Mouse (Mus musculus) embryonic facial prominence, embryonic 10.5 days (tissue): ENCODE data around the gene Akap10. TPM values are rescaled to one million over a fixed set of nuclear protein-coding genes. Genes with fewer than 3 reads are reported as not detected.
A peak's percentile ranks its signal among the peaks of the same experiment; 100 is the strongest.

Experiments
- DNase-seq: peaks from one replicate; pipeline ENCODE4 v3.0.0-alpha.2; 2017; ENCODE audit warnings: low spot score
- H3K27ac ChIP-seq: fragments of 300-500 bp; sonication (generic); replicated peaks from 2 replicates; pipeline ENCODE4 v1.5.1; 2016; ENCODE audit warnings: mild to moderate bottlenecking
- H3K27me3 ChIP-seq: fragments of 300-500 bp; sonication (generic); replicated peaks from 2 replicates; pipeline ENCODE4 v1.6.1; 2016; ENCODE audit warnings: low read depth, mild to moderate bottlenecking; ENCODE audit not compliant: poor library complexity, severe bottlenecking
- H3K36me3 ChIP-seq: fragments of 300-500 bp; sonication (generic); replicated peaks from 2 replicates; pipeline ENCODE4 v1.6.1; 2016; ENCODE audit warnings: mild to moderate bottlenecking, moderate library complexity
- H3K4me1 ChIP-seq: fragments of 300-500 bp; sonication (generic); 2 replicates; pipeline ENCODE4 v1.6.1; 2016
- H3K4me3 ChIP-seq: fragments of 300-500 bp; sonication (generic); 2 replicates; pipeline ENCODE4 v1.5.1; 2016; ENCODE audit warnings: mild to moderate bottlenecking, moderate library complexity
- H3K9me3 ChIP-seq: fragments of 300-500 bp; sonication (generic); 2 replicates; pipeline ENCODE4 v1.6.1; 2016; ENCODE audit warnings: mild to moderate bottlenecking
- WGBS: fragments of 180-500 bp; shearing (Covaris S2); methylation state at CpG from one replicate; pipeline ENCODE4 v1.1.7; 2016; 5-methylcytosine and 5-hydroxymethylcytosine counted together
- polyA plus RNA-seq: library from polyadenylated mRNA; unstranded; fragments of >200 nt; fragmentation: Nextera tagmentation; extraction: Ambion mirVana; gene quantifications from 2 replicates; pipeline ENCODE4 v1.2.1, GENCODE M21; 2016

Gene Akap10
- polyA plus RNA-seq, 1 experiment from 2014 or later, result 18.6 TPM

DNA sequence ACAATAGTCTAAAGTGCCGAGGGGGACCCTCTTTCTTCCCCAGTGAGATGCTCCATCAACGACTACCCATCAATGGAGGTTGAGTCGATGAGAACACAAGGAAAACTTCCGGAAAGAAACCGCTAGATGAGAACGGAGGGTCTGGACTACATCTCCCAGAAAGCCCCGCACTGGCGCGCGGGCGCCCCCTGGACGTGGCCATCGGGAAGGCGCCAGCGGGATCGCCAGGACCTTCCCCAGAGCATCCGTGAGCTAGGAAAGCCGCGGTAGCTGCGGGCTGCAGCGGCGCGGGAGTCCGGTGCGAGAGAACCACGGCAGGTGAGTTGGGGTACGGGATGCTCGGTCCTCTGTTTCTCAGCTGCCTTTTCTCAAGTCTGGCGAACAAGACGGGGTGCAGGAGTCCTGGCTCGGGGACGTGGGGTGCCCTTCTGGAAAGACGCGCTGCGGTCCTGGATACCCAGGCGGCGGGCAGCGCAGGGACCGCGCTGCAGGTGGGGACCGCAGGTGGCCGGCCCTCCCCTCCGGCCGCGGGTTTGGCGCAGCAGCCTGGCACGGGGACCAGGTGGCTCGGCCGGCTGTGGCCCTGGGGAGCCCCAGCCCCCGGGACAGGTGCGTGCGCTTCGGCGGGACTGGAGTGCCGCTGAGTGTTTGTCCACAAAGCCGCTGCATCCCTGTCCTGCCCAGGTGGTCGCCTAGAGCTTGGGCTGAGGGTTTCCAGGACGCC is 26.7 kb upstream of the Akap10 start, which contains the start of gene Specc1:
Gene Specc1 (plus strand): TSS at position 192 of the 724 bp plus-strand sequence.
- H3K27ac ChIP-seq, result peak within 1 kb of the TSS; percentile 51; the same call in 1 of the 2 replicates
- peak within 1 kb of the TSS; percentile 81 for H3K4me3 ChIP-seq
- peaks cover 26% of the 10 kb centered on the region for H3K27me3 ChIP-seq
- under 1% methylated on average over 58 of the region's 58 CpGs for WGBS
- peaks cover 7% of the 10 kb centered on the region for H3K4me1 ChIP-seq
- peak; percentile 94 for DNase-seq
- no peaks in the 10 kb centered on the region for H3K9me3 ChIP-seq
- no peaks in the 10 kb centered on the region for H3K36me3 ChIP-seq

DNA sequence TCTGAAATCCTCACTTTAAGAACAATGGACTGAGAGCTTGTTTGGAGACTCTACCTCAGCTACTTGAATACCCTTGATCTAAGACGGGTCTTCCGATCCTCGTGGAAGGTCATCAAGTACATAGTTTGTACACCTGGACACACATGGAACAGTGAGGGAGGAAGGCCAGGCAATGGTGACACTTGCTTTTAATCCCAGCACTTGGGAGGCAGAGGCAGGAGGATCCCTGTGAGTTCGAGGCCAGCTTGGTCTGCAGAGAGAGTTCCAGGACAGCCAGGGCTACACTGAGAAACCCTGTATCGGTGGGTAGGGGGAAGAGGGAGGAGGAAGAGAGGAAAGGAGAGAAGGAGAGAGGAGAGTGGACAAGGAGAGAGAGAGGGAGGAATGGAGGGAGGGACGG is 25.9 kb upstream of the Akap10 start:
- WGBS, result 80% methylated on average over 6 of the region's 6 CpGs
- no peaks in the 10 kb centered on the region for H3K9me3 ChIP-seq
- H3K27ac ChIP-seq, result no peak overlapping the region
- H3K36me3 ChIP-seq, result no peaks in the 10 kb centered on the region
- H3K4me3 ChIP-seq, result peak overlapping the region; percentile 81
- H3K27me3 ChIP-seq, result peaks cover 26% of the 10 kb centered on the region
- H3K4me1 ChIP-seq, result peaks cover 7% of the 10 kb centered on the region
- DNase-seq, result no peak

GRCm38 (mm10) chr11:61955136-61955535 is 25.1 kb upstream of the Akap10 start:
- no peak for DNase-seq
- Histone ChIP-seq H3K27ac (no peak overlapping the region), H3K9me3 (no peaks in the 10 kb centered on the region), H3K36me3 (no peaks in the 10 kb centered on the region), H3K4me3 (no peak overlapping the region), H3K4me1 (peaks cover 7% of the 10 kb centered on the region), H3K27me3 (peaks cover 26% of the 10 kb centered on the region)
- WGBS, result 82% methylated on average over 6 of the region's 6 CpGs

GRCm38 (mm10) chr11:61950632-61951031 is 20.6 kb upstream of the Akap10 start:
- Histone ChIP-seq H3K27ac (no peak overlapping the region), H3K36me3 (no peaks in the 10 kb centered on the region), H3K4me3 (no peak overlapping the region; the same call in 1 of the 2 replicates), H3K4me1 (no peaks in the 10 kb centered on the region), H3K9me3 (no peaks in the 10 kb centered on the region), H3K27me3 (no peaks in the 10 kb centered on the region)
- WGBS, result 20% methylated on average over 10 of the region's 10 CpGs
- peak; percentile 86 for DNase-seq

- Histone ChIP-seq H3K9me3 (no peaks in the 10 kb centered on the region), H3K4me3 (no peak overlapping the region), H3K27me3 (no peaks in the 10 kb centered on the region), H3K4me1 (no peaks in the 10 kb centered on the region), H3K36me3 (no peaks in the 10 kb centered on the region), H3K27ac (no peak overlapping the region)
- WGBS, result 3% methylated on average over 3 of the region's 3 CpGs
- DNase-seq, result peak; percentile 71
Measured at GRCm38 (mm10) chr11:61949315-61949714, 19.3 kb upstream of the Akap10 start.

- Histone ChIP-seq H3K36me3 (no peaks in the 10 kb centered on the region), H3K9me3 (no peaks in the 10 kb centered on the region), H3K4me1 (no peaks in the 10 kb centered on the region), H3K27me3 (no peaks in the 10 kb centered on the region), H3K4me3 (no peak overlapping the region), H3K27ac (no peak overlapping the region)
- no peak for DNase-seq
- WGBS, result 94% methylated on average over 4 of the region's 4 CpGs
Measured at GRCm38 (mm10) chr11:61946608-61947007, 16.6 kb upstream of the Akap10 start.

GRCm38 (mm10) chr11:61944417-61944816 is 14.4 kb upstream of the Akap10 start:
- DNase-seq, result no peak
- Histone ChIP-seq H3K4me3 (no peak overlapping the region), H3K27ac (no peak overlapping the region), H3K4me1 (no peaks in the 10 kb centered on the region), H3K9me3 (no peaks in the 10 kb centered on the region), H3K36me3 (no peaks in the 10 kb centered on the region), H3K27me3 (no peaks in the 10 kb centered on the region)
- WGBS, result 84% methylated on average over 9 of the region's 9 CpGs

GRCm38 (mm10) chr11:61942903-61943302 is 12.9 kb upstream of the Akap10 start:
- DNase-seq, result no peak
- no peak overlapping the region for H3K4me3 ChIP-seq
- no peaks in the 10 kb centered on the region for H3K4me1 ChIP-seq
- no peaks in the 10 kb centered on the region for H3K27me3 ChIP-seq
- WGBS, result 93% methylated on average over 2 of the region's 2 CpGs
- H3K27ac ChIP-seq, result no peak overlapping the region
- no peaks in the 10 kb centered on the region for H3K9me3 ChIP-seq
- no peaks in the 10 kb centered on the region for H3K36me3 ChIP-seq

DNA sequence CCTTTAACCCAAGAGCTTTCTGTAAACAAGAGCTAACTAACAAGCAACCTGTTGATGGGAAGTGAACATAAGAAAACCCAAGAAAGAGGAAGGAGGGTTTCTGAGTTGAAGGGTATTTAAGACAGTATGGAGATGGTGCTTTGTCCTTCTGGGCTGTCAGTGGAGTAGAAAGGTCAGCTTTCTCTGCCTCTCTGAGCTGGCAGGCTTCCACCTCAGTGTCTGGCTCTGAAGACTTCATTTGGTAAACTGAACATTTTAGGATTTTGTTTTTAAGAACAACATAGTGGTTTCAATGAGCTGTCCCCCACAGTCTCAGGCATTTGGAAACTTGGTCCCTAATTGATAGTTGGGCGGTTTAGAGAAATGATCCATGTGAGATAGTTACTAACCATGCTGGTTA is 7.7 kb upstream of the Akap10 start:
- H3K4me3 ChIP-seq, result no peak overlapping the region

GRCm38 (mm10) chr11:61930640-61931586 is 861 bp upstream of the Akap10 start:
- 21% methylated on average over 11 of the region's 11 CpGs for WGBS

More for the DNA sequence above, 7.7 kb upstream of the Akap10 start:
- no peaks in the 10 kb centered on the region for H3K27me3 ChIP-seq
- no peaks in the 10 kb centered on the region for H3K4me1 ChIP-seq
- WGBS, result 89% methylated on average over 1 of the region's 1 CpGs
- DNase-seq, result no peak
- no peaks in the 10 kb centered on the region for H3K9me3 ChIP-seq
- no peak overlapping the region for H3K27ac ChIP-seq
- H3K36me3 ChIP-seq, result no peaks in the 10 kb centered on the region

GRCm38 (mm10) chr11:61929323-61930097 is 542 bp downstream of the Akap10 start:
- Histone ChIP-seq H3K9me3 (no peaks in the 10 kb centered on the region), H3K27ac (peak overlapping the region; percentile 97)

More at GRCm38 (mm10) chr11:61930640-61931586, 861 bp upstream of the Akap10 start:
- Histone ChIP-seq H3K27me3 (0 out of 2 replicates have a peak, but pooled peaks cover 5% of the 10 kb centered on the region), H3K4me1 (peaks cover 26% of the 10 kb centered on the region), H3K27ac (peak overlapping the region; percentile 97), H3K9me3 (no peaks in the 10 kb centered on the region), H3K36me3 (peaks cover 8% of the 10 kb centered on the region), H3K4me3 (peak overlapping the region; percentile 95)
- DNase-seq, result no peak

DNA sequence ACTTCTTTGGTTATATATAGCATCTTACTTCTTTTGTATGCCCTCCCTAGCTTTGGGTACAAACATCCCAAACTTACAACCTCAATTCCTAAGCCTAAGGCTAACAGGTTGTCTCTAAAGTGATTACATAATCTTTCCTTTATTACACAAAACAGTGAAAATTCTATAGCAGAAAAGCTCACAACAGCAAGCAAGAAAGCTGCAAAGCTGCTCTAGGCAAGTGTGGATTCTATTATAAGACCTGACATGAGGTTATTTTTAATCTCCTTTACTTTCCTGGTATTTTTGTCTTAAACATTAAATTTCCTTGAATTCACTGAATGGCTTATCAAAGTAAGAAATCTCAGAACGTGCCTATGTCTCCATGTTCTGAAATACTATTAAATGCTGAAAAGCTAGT is 6.7 kb downstream of the Akap10 start:
- Histone ChIP-seq H3K4me1 (peaks cover 4% of the 10 kb centered on the region), H3K4me3 (no peak overlapping the region), H3K9me3 (no peaks in the 10 kb centered on the region), H3K27me3 (no peaks in the 10 kb centered on the region), H3K27ac (no peak overlapping the region), H3K36me3 (peaks cover 41% of the 10 kb centered on the region)
- 89% methylated on average over 1 of the region's 1 CpGs for WGBS
- DNase-seq, result no peak

More at GRCm38 (mm10) chr11:61929323-61930097, 542 bp downstream of the Akap10 start:
- Histone ChIP-seq H3K36me3 (peaks cover 8% of the 10 kb centered on the region), H3K27me3 (0 out of 2 replicates have a peak, but pooled peaks cover 5% of the 10 kb centered on the region), H3K4me3 (peak overlapping the region; percentile 95), H3K4me1 (peaks cover 26% of the 10 kb centered on the region)
- 2% methylated on average over 47 of the region's 47 CpGs for WGBS
- no peak for DNase-seq
